Mouse (Mus musculus) lung, embryonic 14.5 days (tissue): Measurements from ENCODE around the gene Cox7b. TPM values are rescaled to one million over a fixed set of nuclear protein-coding genes. Genes with fewer than 3 reads are reported as not detected.

Experiments
- ATAC-seq: fragments of 200-750 bp; cut with Nextera tagmentation; 2 replicates; pipeline ENCODE4 v1.8.0; 2017; ENCODE audit warnings: mild to moderate bottlenecking, moderate TSS enrichment, moderate library complexity; ENCODE audit not compliant: insufficient read depth
- DNase-seq: peaks from one replicate; pipeline ENCODE4 v3.0.0-alpha.2; 2015
- H3K27ac ChIP-seq: fragments of 300-500 bp; sonication (generic); 2 replicates; pipeline ENCODE4 v1.5.1; 2014; ENCODE audit warnings: low read depth, mild to moderate bottlenecking, moderate library complexity
- H3K27me3 ChIP-seq: fragments of 300-500 bp; sonication (generic); 2 replicates; pipeline ENCODE4 v1.6.1; 2014; ENCODE audit warnings: low read length, control low read depth; ENCODE audit not compliant: insufficient read depth
- H3K36me3 ChIP-seq: fragments of 300-500 bp; sonication (generic); 2 replicates; pipeline ENCODE4 v1.6.1; 2014; ENCODE audit warnings: control low read depth; ENCODE audit not compliant: insufficient read depth
- H3K4me1 ChIP-seq: fragments of 300-500 bp; sonication (generic); 2 replicates; pipeline ENCODE4 v1.6.1; 2014; ENCODE audit warnings: antibody characterized with exemption, control low read depth; ENCODE audit not compliant: insufficient read depth
- H3K4me2 ChIP-seq: fragments of 300-500 bp; sonication (generic); 2 replicates; pipeline ENCODE4 v1.6.1; 2014; ENCODE audit warnings: mild to moderate bottlenecking
- H3K4me3 ChIP-seq: fragments of 300-500 bp; sonication (generic); 2 replicates; pipeline ENCODE4 v1.5.1; 2014; ENCODE audit warnings: low read depth, low read length
- H3K9ac ChIP-seq: fragments of 300-500 bp; sonication (generic); 2 replicates; pipeline ENCODE4 v1.6.1; 2014
- H3K9me3 ChIP-seq: fragments of 300-500 bp; sonication (generic); 2 replicates; pipeline ENCODE4 v1.6.1; 2016; ENCODE audit warnings: low read depth, low read length, control low read depth
- CTCF ChIP-seq: IDR thresholded peaks from 2 replicates; pipeline ENCODE4 v1.5.1; 2016; ENCODE audit warnings: antibody characterized with exemption, low read depth
- WGBS: fragments of 180-500 bp; shearing (Covaris S2); extraction: QIAGEN DNeasy Blood & Tissue Kit; methylation state at CpG from one replicate; pipeline ENCODE4 v1.1.7; 2014; 5-methylcytosine and 5-hydroxymethylcytosine counted together
- polyA plus RNA-seq: library from polyadenylated mRNA; unstranded; fragments of >200 nt; fragmentation: Nextera tagmentation; extraction: Ambion mirVana; gene quantifications from 2 replicates; pipeline ENCODE4 v1.2.1, GENCODE M21; 2014

The Cox7b gene
- polyA plus RNA-seq, 1 experiment from 2014 or later = 327 TPM

GRCm38 (mm10) chrX:106017102-106017501 is 1.6 kb downstream of the Cox7b start:
- H3K9ac ChIP-seq = no peak overlapping the region; the same call in 1 of the 2 replicates
- H3K4me2 ChIP-seq = peak overlapping the region; percentile 56
- 0 out of 2 replicates have a peak, but pooled peaks cover 16% of the 10 kb centered on the region for H3K36me3 ChIP-seq
- H3K9me3 ChIP-seq = no peaks in the 10 kb centered on the region
- WGBS = 79% methylated on average over 3 of the region's 3 CpGs
- peak overlapping the region; percentile 3; the same call in 1 of the 2 replicates for H3K4me3 ChIP-seq
- H3K27me3 ChIP-seq = no peaks in the 10 kb centered on the region
- H3K27ac ChIP-seq = no peak overlapping the region
- DNase-seq (no peak), ATAC-seq (no peak)
- no peak for TF ChIP-seq CTCF
- no peaks in the 10 kb centered on the region for H3K4me1 ChIP-seq

- peak overlapping the region; percentile 56 for H3K4me2 ChIP-seq
- no peak for DNase-seq
- no peaks in the 10 kb centered on the region for H3K9me3 ChIP-seq
- no peak for TF ChIP-seq CTCF
- no peak for ATAC-seq
- H3K27ac ChIP-seq = no peak overlapping the region
- no peaks in the 10 kb centered on the region for H3K4me1 ChIP-seq
- 94% methylated on average over 4 of the region's 4 CpGs for WGBS
- H3K27me3 ChIP-seq = no peaks in the 10 kb centered on the region
- 0 out of 2 replicates have a peak, but pooled peaks cover 17% of the 10 kb centered on the region for H3K36me3 ChIP-seq
- no peak overlapping the region for H3K9ac ChIP-seq
- H3K4me3 ChIP-seq = no peak overlapping the region
These were observed 2.0 kb downstream of the Cox7b start for GRCm38 (mm10) chrX:106017516-106017915.

DNA sequence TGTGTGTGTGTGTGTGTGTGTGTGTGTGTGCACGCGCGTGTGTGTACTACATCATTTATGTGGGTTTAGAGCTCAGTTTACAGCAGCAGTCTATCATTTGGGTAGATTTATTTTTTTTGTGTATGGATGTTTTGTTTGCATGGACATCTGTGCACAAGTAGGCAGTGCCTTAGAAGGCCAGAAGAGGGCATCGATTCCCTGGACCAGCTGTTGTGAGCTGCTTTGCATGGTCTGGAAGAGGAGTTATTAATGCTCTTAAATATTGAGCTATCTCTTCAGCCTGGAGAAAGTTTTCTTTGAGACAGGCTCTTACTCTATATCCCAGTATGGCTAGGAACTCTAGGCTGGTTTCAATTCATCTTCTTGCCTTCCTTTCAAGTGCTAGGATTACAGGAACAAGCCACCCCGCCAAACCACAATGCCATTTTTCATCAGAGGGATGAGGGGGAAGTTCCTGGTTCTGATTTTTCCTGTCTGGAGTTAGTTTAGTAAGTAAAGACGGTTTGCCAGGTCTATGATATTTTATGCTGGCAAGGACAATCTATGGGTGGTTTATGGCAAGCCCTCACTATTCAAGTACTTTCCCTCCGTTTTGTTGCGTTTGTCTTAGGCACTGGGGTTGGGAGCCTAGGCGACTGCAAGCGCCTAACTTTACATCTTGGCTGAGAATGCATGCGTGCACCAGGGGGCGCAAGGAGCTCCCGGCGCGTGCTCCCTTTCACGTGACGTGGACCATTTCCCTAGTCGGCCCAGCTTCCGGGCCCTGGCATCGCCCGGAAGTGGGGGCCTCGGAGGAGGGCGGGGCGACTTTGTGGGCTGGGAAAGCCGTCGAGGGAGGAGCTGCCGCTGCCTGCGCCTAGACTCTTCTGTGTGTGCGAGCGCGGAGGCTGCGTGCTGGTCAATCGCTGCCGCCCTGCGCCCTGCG is 11.2 kb downstream of the Cox7b start, which contains the start of gene Atp7a:
Gene Atp7a, plus strand, starts transcription at position 859 of the 925 bp plus-strand sequence.
- Histone ChIP-seq H3K9me3 (no peaks in the 10 kb centered on the region), H3K4me3 (peak within 1 kb of the TSS; percentile 46), H3K9ac (peak within 1 kb of the TSS; percentile 52), H3K4me2 (peak within 1 kb of the TSS; percentile 60), H3K4me1 (no peaks in the 10 kb centered on the region), H3K36me3 (0 out of 2 replicates have a peak, but pooled peaks cover 6% of the 10 kb centered on the region), H3K27ac (peak within 1 kb of the TSS; percentile 71), H3K27me3 (no peaks in the 10 kb centered on the region)
- peak; percentile 82 for TF ChIP-seq CTCF
- ATAC-seq = peak; percentile 98
- DNase-seq = peak; percentile 96
- WGBS = 12% methylated on average over 36 of the region's 36 CpGs

- Histone ChIP-seq H3K36me3 (0 out of 2 replicates have a peak, but pooled peaks cover 2% of the 10 kb centered on the region), H3K4me1 (no peaks in the 10 kb centered on the region), H3K9ac (peak overlapping the region; percentile 52), H3K4me3 (peak overlapping the region; percentile 46), H3K27me3 (no peaks in the 10 kb centered on the region), H3K9me3 (no peaks in the 10 kb centered on the region), H3K27ac (peak overlapping the region; percentile 71), H3K4me2 (peak overlapping the region; percentile 60)
- WGBS = 11% methylated on average over 8 of the region's 8 CpGs
- ATAC-seq (no peak), DNase-seq (no peak)
- TF ChIP-seq CTCF = no peak
These were observed 11.8 kb downstream of the Cox7b start for GRCm38 (mm10) chrX:106027343-106027674.

GRCm38 (mm10) chrX:106030176-106030575 is 14.7 kb downstream of the Cox7b start:
- no peaks in the 10 kb centered on the region for H3K27me3 ChIP-seq
- WGBS = 70% methylated on average over 5 of the region's 5 CpGs
- no peaks in the 10 kb centered on the region for H3K9me3 ChIP-seq
- H3K36me3 ChIP-seq = no peaks in the 10 kb centered on the region
- H3K27ac ChIP-seq = no peak overlapping the region
- no peak for DNase-seq
- TF ChIP-seq CTCF = no peak
- H3K4me2 ChIP-seq = peak overlapping the region; percentile 32
- H3K4me3 ChIP-seq = no peak overlapping the region
- no peak overlapping the region for H3K9ac ChIP-seq
- no peak for ATAC-seq
- no peaks in the 10 kb centered on the region for H3K4me1 ChIP-seq

DNA sequence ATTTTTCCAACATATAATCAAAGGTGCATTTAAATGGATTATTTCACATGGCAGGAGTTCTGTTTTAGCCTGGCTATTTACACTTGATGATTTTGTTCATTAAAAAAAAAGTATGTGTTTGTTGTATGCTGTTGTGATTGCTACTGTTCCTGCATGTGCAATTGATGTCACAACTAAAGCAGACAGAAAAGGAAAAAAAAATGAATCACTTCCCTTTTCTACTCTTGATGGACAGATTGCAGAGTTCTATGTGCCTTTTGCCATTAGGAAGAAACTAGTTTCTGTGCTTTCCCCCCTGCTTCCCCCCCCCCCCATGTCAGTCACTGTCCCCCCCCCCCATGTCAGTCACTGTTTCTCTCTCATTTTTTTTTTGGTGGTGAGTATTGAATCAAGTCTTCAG is 15.6 kb downstream of the Cox7b start:
- DNase-seq (no peak), ATAC-seq (no peak)
- no peaks in the 10 kb centered on the region for H3K36me3 ChIP-seq
- H3K4me2 ChIP-seq = no peak overlapping the region
- no peaks in the 10 kb centered on the region for H3K27me3 ChIP-seq
- no peaks in the 10 kb centered on the region for H3K9me3 ChIP-seq
- no peak overlapping the region for H3K27ac ChIP-seq
- no peaks in the 10 kb centered on the region for H3K4me1 ChIP-seq
- no peak for TF ChIP-seq CTCF
- no peak overlapping the region for H3K4me3 ChIP-seq
- H3K9ac ChIP-seq = no peak overlapping the region

DNA sequence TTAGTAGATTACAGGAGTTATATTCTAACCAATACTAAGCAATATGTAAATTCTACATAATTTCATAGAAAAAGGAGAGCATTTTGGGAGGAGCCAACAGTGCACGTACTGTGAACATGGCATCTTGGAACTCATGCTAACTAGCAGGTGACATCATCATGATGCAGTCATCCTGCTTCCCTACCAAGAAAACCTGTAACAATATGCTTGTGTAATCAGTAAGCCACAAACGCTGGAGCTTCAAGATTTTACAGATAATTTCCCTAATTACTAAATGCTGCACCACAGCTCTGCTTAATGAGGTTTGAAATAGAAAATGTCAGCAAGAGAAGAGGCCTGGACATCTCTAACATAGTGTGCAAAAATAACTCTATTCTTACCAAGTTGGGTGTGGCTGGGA is 20.2 kb downstream of the Cox7b start:
- H3K4me2 ChIP-seq = no peak overlapping the region
- ATAC-seq (no peak), DNase-seq (no peak)
- no peak overlapping the region for H3K4me3 ChIP-seq
- no peaks in the 10 kb centered on the region for H3K27me3 ChIP-seq
- H3K9ac ChIP-seq = no peak overlapping the region
- H3K4me1 ChIP-seq = 0 out of 2 replicates have a peak, but pooled peaks cover 2% of the 10 kb centered on the region
- H3K36me3 ChIP-seq = no peaks in the 10 kb centered on the region
- no peaks in the 10 kb centered on the region for H3K9me3 ChIP-seq
- WGBS = 59% methylated on average over 2 of the region's 2 CpGs
- no peak for TF ChIP-seq CTCF
- H3K27ac ChIP-seq = no peak overlapping the region
